Mouse (Mus musculus): ENCODE measurements around the gene Dtnbp1.

Gene Dtnbp1

GRCm38 (mm10) chr13:44891813-44892730, 109.9 kb downstream of the Dtnbp1 start:
- DNase-seq, result no peak

DNA sequence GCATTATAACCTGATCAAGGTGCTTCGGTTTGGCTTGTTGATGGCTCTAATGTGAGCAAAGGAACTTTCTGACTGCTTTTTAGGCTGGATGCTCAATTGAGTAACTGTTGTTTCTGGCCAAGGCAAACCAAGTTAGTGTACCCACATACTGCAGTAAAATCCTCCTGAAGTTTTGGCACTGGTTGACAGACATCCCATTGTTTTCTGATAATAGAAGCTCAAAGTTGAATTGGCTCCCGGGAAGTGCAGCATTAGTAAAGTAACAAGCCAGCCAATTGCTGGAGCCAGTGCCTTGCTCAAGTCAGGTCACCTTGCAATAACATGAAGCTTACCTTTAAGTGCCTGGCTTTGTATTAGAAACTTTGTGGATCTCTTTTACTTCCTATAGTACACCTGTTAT, 111.3 kb downstream of the Dtnbp1 start:
- DNase-seq, result no peak

- DNase-seq, result no peak
These were observed 115.7 kb downstream of the Dtnbp1 start for GRCm38 (mm10) chr13:44886221-44886620.

- DNase-seq, result no peak
These were observed 120.9 kb downstream of the Dtnbp1 start for GRCm38 (mm10) chr13:44881001-44881400.

- no peak for DNase-seq
These were observed 125.1 kb downstream of the Dtnbp1 start for GRCm38 (mm10) chr13:44876799-44877198.

All from right cerebral cortex, postnatal 14 days (tissue).